Mouse (Mus musculus) ES-E14 (cell line): ENCODE data around the gene Elovl5.

Source experiments
- CHD2 ChIP-seq: IDR thresholded peaks from 2 replicates; pipeline ENCODE4 v1.6.1; 2014; ENCODE audit warnings: mild to moderate bottlenecking, low read depth, low read length, inconsistent platforms
- ZNF384 ChIP-seq: IDR thresholded peaks from 2 replicates; pipeline ENCODE4 v1.6.1; 2012; ENCODE audit warnings: low read depth, low read length, inconsistent platforms

DNA sequence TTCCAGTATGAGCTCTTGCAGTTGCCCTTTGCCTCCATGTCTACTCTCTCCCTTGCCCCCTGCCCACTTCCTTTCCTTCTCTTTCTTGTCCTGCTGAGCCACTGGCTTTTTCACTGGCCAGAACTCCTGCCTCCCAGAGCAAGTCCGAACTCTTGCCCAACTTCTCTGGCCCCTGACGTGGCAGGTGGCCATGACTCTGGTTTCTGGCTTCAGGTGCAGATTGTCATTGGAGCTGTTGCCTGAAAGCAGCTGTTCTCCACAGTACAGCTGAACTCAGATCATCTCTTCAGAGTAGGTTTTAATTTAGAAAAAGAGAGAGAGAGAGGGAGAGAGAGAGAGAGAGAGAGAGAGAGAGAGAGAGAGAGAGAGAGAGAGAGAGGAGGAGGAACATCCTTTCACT lies 86.1 kb downstream of the Elovl5 start:
- TF ChIP-seq CHD2 (no peak), ZNF384 (no peak)
